Mouse (Mus musculus) heart, embryonic 11.5 days (tissue): ENCODE data around the gene Slc26a11. TPM values are rescaled to one million over a fixed set of nuclear protein-coding genes. Genes with fewer than 3 reads are reported as not detected.

Experiments
- ATAC-seq: fragments of 200-750 bp; cut with Nextera tagmentation; replicated peaks from 2 replicates; pipeline ENCODE4 v1.8.0; 2017; ENCODE audit warnings: moderate library complexity; ENCODE audit not compliant: insufficient number of reproducible peaks, low FRiP score, low TSS enrichment
- H3K27ac ChIP-seq: fragments of 300-500 bp; sonication (generic); 2 replicates; pipeline ENCODE4 v1.5.1; 2014; ENCODE audit warnings: mild to moderate bottlenecking, low read depth, low read length
- H3K27me3 ChIP-seq: fragments of 300-500 bp; sonication (generic); 2 replicates; pipeline ENCODE4 v1.6.1; 2014; ENCODE audit warnings: mild to moderate bottlenecking, low read length, mixed read lengths; ENCODE audit not compliant: control insufficient read depth, insufficient read depth
- H3K36me3 ChIP-seq: fragments of 300-500 bp; sonication (generic); 2 replicates; pipeline ENCODE4 v1.6.1; 2014; ENCODE audit warnings: mild to moderate bottlenecking, low read length, moderate library complexity, mixed read lengths; ENCODE audit not compliant: control insufficient read depth, insufficient read depth
- H3K4me1 ChIP-seq: fragments of 300-500 bp; sonication (generic); 2 replicates; pipeline ENCODE4 v1.6.1; 2014; ENCODE audit warnings: low read length; ENCODE audit not compliant: control insufficient read depth, insufficient read depth
- H3K4me2 ChIP-seq: fragments of 300-500 bp; sonication (generic); 2 replicates; pipeline ENCODE4 v1.6.1; 2014; ENCODE audit warnings: mild to moderate bottlenecking, moderate library complexity
- H3K4me3 ChIP-seq: fragments of 300-500 bp; sonication (generic); 2 replicates; pipeline ENCODE4 v1.5.1; 2014; ENCODE audit warnings: low read depth, low read length
- H3K9ac ChIP-seq: fragments of 300-500 bp; sonication (generic); 2 replicates; pipeline ENCODE4 v1.6.1; 2014; ENCODE audit warnings: mild to moderate bottlenecking, low read depth, low read length, moderate library complexity
- H3K9me3 ChIP-seq: fragments of 300-500 bp; sonication (generic); replicated peaks from 2 replicates; pipeline ENCODE4 v1.6.1; 2016; ENCODE audit warnings: low read length; ENCODE audit not compliant: control insufficient read depth
- WGBS: fragments of 180-500 bp; shearing (Covaris S2); extraction: QIAGEN DNeasy Blood & Tissue Kit; methylation state at CpG from one replicate; pipeline ENCODE4 v1.1.7; 2014; ENCODE audit not compliant: insufficient replicate concordance; 5-methylcytosine and 5-hydroxymethylcytosine counted together
- polyA plus RNA-seq: library from polyadenylated mRNA; unstranded; fragments of >200 nt; fragmentation: Nextera tagmentation; extraction: Ambion mirVana; gene quantifications from 2 replicates; pipeline ENCODE4 v1.2.1, GENCODE M21; 2014

Gene Slc26a11
- polyA plus RNA-seq, 1 experiment from 2014 or later = 9.4 TPM

DNA sequence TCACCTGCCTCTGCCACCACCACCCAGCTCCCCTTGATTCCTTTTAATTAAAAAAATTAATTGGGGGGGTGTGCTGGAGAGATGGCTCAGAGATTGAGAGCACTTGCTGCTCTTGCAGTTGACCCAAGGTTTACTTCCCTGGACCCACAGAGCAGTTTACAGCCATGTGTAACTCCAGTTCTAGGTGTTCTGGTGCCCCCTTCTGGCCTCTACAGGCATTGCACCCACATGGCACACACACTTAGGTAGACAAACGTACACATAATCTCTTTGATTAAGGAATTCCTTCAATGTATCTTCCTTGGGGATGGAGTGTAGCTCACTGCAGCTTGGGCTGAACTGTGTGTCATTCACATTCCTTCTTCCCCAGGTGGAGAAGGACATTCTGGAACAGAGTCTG lies 30.3 kb upstream of the Slc26a11 start:
- WGBS = 79% methylated on average over 1 of the region's 1 CpGs
- ATAC-seq = no peak

DNA sequence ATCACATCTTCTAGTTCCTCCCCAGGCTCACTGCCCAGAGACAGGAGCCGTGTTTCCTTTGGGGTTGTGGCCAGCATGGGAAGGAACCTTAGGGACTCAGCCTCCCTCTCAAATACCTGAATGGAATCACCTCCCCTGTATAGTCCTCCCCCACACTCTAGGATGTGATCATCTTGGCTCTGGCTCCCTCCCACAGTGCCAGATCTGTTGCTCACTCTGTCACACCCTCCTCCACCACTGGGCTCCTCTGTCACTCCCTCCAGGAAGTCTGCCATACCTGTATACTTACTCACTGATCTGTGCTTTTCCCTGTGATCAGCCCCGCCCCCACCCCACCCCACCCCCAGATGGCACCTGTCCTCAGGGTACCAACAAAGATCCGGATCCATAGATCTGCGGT lies 24.8 kb upstream of the Slc26a11 start:
- Histone ChIP-seq H3K9ac (no peak overlapping the region), H3K27me3 (peaks cover 14% of the 10 kb centered on the region), H3K36me3 (no peaks in the 10 kb centered on the region), H3K4me3 (no peak overlapping the region), H3K4me1 (no peaks in the 10 kb centered on the region), H3K9me3 (no peaks in the 10 kb centered on the region), H3K27ac (no peak overlapping the region), H3K4me2 (no peak overlapping the region)
- 58% methylated on average over 4 of the region's 4 CpGs for WGBS
- no peak for ATAC-seq

More for the DNA sequence above, 30.3 kb upstream of the Slc26a11 start:
- no peaks in the 10 kb centered on the region for H3K4me1 ChIP-seq
- H3K9me3 ChIP-seq = 0 out of 2 replicates have a peak, but pooled peaks cover 2% of the 10 kb centered on the region
- H3K4me3 ChIP-seq = no peak overlapping the region
- no peak overlapping the region for H3K4me2 ChIP-seq
- no peak overlapping the region for H3K9ac ChIP-seq
- H3K27me3 ChIP-seq = peaks cover 5% of the 10 kb centered on the region
- H3K27ac ChIP-seq = no peak overlapping the region
- no peaks in the 10 kb centered on the region for H3K36me3 ChIP-seq

DNA sequence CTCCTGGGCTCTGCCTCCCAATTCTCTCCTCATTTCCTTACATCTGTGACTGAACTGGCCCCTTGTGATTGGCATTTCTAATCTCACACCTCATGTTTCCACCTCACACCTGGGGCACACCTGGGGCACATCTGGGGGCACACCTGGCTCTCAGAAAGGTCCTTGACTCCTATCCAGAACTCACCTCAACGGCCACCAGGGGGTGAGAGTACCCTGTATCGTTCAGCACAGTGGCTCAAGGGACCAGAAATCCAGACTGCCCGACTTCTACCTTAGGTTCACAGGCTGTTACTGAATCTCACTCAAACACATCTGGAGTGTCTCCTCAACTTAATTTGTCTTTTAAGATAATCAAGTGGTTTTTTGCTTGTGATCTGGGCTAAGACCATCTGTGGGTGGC lies 23.4 kb upstream of the Slc26a11 start:
- H3K9ac ChIP-seq = no peak overlapping the region
- H3K4me3 ChIP-seq = no peak overlapping the region
- H3K36me3 ChIP-seq = no peaks in the 10 kb centered on the region
- no peak overlapping the region for H3K27ac ChIP-seq
- no peak for ATAC-seq
- H3K27me3 ChIP-seq = peaks cover 14% of the 10 kb centered on the region
- WGBS = 35% methylated on average over 3 of the region's 3 CpGs
- no peak overlapping the region for H3K4me2 ChIP-seq
- H3K4me1 ChIP-seq = no peaks in the 10 kb centered on the region
- no peaks in the 10 kb centered on the region for H3K9me3 ChIP-seq

DNA sequence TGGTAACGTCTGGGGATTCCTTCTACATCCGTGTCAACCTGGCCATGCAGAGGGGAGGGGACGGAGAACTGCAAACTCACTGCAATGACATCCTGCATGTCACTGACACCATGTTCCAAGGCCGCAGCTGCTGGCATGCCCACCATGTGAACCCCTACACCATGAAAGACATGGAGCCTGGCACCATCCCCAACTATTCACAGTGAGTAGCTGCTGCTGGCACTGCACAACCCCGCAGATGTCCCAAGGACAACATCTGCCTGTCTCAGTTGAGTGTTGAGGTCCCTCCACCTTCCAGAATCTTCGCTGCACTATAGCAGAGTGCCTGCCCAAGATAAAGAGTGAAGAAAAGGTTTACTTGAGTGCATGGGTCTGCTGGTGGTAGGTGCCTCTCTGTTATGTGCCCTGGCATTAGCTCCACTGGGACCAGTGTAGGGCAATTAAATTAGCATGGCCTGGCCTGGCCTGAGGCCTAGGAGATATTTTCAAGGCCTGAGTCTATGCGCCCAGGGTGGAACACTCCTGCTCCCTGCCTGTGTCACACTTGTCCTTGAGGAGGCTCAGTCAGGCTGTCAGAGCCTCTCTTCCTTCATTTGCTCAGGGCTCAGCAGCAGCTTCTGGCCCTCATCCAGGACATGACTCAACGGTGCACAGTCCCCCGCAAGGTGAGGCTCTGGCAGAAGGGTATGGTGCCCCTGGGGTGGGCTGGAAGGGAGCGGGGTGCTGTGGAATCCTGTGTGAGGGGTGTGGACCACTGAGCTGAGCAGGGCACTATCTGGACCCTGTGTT lies 16.9 kb upstream of the Slc26a11 start:
- Histone ChIP-seq H3K4me1 (peaks cover 8% of the 10 kb centered on the region; the same call in 1 of the 2 replicates), H3K27me3 (no peaks in the 10 kb centered on the region), H3K4me2 (no peak overlapping the region), H3K27ac (no peak overlapping the region), H3K9me3 (no peaks in the 10 kb centered on the region), H3K36me3 (no peaks in the 10 kb centered on the region), H3K9ac (0 out of 2 replicates have a peak overlapping the region, but pooled peaks have one; percentile 34), H3K4me3 (no peak overlapping the region)
- ATAC-seq = 0 out of 2 replicates have a peak, but pooled peaks have one; percentile 12
- 72% methylated on average over 10 of the region's 10 CpGs for WGBS

DNA sequence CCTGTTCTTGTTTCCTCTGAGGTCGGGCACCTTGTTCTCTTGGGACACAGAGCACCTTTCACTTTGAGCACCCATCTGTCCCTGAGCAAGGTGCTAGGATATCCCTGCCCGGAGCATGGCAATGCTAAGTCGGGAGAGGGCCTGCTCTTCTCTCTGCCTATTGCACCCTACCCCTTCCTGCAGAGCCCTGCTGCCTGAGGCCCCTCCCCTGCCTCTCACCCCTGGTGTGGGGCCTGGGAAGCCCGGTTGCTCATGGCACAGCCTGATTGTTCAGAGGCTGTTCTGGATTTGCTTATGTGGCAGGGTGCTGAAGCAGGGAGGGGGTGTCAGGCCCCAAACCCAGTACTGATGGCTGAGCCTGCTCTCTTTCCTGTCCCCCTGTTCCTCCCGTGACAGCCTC lies 16.2 kb upstream of the Slc26a11 start:
- H3K4me2 ChIP-seq = no peak overlapping the region
- H3K36me3 ChIP-seq = no peaks in the 10 kb centered on the region
- no peak overlapping the region for H3K4me3 ChIP-seq
- no peak overlapping the region for H3K9ac ChIP-seq
- WGBS = 47% methylated on average over 5 of the region's 5 CpGs
- no peak overlapping the region for H3K27ac ChIP-seq
- H3K4me1 ChIP-seq = peaks cover 8% of the 10 kb centered on the region; the same call in 1 of the 2 replicates
- no peaks in the 10 kb centered on the region for H3K9me3 ChIP-seq
- H3K27me3 ChIP-seq = no peaks in the 10 kb centered on the region
- ATAC-seq = no peak

DNA sequence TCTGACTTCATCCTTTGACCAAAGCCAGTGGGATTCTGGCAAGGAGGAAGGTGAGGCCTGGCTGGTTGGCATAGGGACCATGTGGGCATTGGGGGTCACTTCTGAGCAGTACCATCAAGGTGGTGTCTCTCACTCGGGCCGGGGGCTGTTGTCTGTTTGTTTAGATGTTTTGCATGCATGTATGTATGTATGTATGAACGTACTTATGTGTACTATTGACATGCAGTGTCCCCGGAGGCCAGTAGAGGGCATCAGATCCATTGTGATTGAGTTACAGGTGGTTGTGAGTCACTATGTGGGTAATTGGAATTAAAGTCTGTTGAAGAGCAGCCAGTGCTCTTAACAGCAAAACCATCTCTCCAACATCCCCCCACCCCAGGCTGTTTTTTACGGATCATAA lies 15.7 kb upstream of the Slc26a11 start:
- ATAC-seq = no peak
- no peak overlapping the region for H3K4me2 ChIP-seq
- H3K4me3 ChIP-seq = no peak overlapping the region
- no peaks in the 10 kb centered on the region for H3K9me3 ChIP-seq
- H3K36me3 ChIP-seq = no peaks in the 10 kb centered on the region
- H3K4me1 ChIP-seq = peaks cover 8% of the 10 kb centered on the region; the same call in 1 of the 2 replicates
- no peak overlapping the region for H3K27ac ChIP-seq
- no peaks in the 10 kb centered on the region for H3K27me3 ChIP-seq
- WGBS = 4% methylated on average over 5 of the region's 5 CpGs
- no peak overlapping the region for H3K9ac ChIP-seq

DNA sequence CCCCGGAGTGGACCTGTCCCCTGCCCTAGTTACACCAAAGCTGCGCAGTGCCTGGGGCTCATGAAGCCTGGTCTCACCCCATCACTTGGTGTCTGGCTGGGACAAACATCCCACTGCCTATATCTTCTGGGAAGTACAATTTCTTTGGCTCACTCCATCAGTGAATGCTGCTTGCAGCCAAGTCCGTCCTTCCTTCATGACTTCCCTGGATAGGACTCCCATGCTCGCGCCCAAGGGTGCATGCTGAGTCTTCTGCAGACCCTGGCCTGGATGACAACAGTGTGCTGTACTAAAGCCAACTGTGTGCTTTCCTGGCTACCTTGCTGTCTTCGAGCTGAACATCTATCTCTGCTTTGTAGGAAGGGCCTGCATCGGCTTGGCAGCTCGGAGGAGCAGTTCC lies 11.2 kb upstream of the Slc26a11 start:
- Histone ChIP-seq H3K4me3 (no peak overlapping the region), H3K4me2 (no peak overlapping the region), H3K27ac (no peak overlapping the region), H3K27me3 (no peaks in the 10 kb centered on the region), H3K9me3 (no peaks in the 10 kb centered on the region), H3K9ac (no peak overlapping the region), H3K36me3 (no peaks in the 10 kb centered on the region), H3K4me1 (peaks cover 8% of the 10 kb centered on the region; the same call in 1 of the 2 replicates)
- ATAC-seq = no peak
- WGBS = 78% methylated on average over 8 of the region's 8 CpGs

DNA sequence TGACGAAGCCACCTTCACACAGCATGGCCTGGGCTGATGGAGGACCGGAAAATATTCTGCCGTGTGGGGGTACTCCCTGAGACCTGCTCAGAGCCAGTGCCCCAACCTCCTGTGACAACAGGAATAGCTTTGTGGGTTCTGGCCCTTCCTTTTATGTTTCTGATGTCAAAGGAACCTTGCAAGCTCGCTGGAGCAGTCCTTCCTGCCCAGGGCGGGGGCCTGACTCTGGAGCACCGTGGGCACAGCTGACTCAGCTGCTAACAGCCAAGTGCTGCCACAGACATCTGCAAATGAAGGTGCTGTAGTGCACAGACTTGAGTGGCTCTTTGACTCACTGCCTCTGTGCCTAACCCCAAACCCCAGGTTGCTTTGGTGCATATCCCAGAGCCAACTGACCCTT lies 10.5 kb upstream of the Slc26a11 start:
- Histone ChIP-seq H3K9me3 (no peaks in the 10 kb centered on the region), H3K36me3 (no peaks in the 10 kb centered on the region), H3K4me3 (no peak overlapping the region), H3K9ac (no peak overlapping the region), H3K27ac (no peak overlapping the region), H3K27me3 (no peaks in the 10 kb centered on the region), H3K4me2 (no peak overlapping the region), H3K4me1 (peaks cover 8% of the 10 kb centered on the region; the same call in 1 of the 2 replicates)
- WGBS = 63% methylated on average over 6 of the region's 6 CpGs
- no peak for ATAC-seq

DNA sequence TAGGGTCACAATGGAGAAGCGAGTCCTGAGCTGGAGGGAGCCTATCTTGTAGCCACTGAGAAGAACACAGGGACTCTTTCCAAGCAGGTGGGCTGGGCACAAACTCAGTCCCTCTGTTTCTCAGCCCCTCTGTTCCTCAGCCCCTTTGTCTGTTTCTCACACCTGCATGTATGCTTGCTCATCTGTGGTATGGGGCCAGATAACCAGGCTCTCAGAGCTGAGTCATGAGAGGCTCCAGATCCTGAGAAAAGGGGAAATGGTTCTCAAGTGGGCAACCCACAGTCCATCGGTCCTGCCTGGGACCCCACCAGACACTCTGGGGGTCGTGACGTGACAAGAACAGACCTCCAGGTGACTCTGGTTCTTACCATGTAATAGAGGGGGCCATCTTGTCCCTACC lies 8.2 kb upstream of the Slc26a11 start:
- WGBS = 77% methylated on average over 4 of the region's 4 CpGs
- Histone ChIP-seq H3K27me3 (no peaks in the 10 kb centered on the region), H3K4me2 (no peak overlapping the region), H3K36me3 (no peaks in the 10 kb centered on the region), H3K27ac (no peak overlapping the region), H3K9me3 (no peaks in the 10 kb centered on the region), H3K9ac (no peak overlapping the region), H3K4me3 (no peak overlapping the region), H3K4me1 (peaks cover 7% of the 10 kb centered on the region; the same call in 1 of the 2 replicates)
- ATAC-seq = no peak
